Mouse (Mus musculus): ENCODE measurements around the gene Best3. TPM values are rescaled to one million over a fixed set of nuclear protein-coding genes. Genes with fewer than 3 reads are reported as not detected.

Gene Best3
- total and polyA plus RNA-seq, 2 experiments = not detected

GRCm38 (mm10) chr10:116980273-116980672, 5.8 kb upstream of the Best3 start:
- WGBS = 75% methylated on average over 4 of the region's 4 CpGs
- H3K27ac ChIP-seq (replicated peaks; ENCODE audit: insufficient read depth, low read depth, low read length) = no peak overlapping the region

DNA sequence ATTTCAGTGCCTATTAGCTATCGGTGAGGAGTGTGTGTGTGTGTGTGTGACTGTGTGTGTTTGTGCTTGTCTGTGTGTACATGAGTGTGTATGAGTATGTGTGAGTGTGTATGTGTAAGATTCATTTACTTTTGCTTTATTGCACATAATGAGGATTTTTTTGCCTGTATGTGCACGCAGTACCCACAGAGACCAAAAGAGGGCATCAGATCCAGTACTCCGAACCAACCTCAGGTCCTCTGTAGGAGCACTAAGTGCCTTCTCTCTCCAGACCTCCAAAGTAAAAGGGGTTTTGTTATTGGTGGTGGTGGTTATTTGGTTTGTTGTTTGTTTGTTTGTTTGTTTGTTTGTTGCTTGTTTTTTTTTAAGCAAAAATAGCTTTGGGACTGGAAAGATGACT, 5.2 kb upstream of the Best3 start:
- H3K36me3 ChIP-seq (ENCODE audit: control insufficient read depth, insufficient read depth, low read length) = no peaks in the 10 kb centered on the region
- H3K27me3 ChIP-seq (ENCODE audit: control insufficient read depth, insufficient read depth, low read length) = no peaks in the 10 kb centered on the region
- H3K4me3 ChIP-seq (ENCODE audit: insufficient read depth, low read depth, low read length) = no peak overlapping the region
- H3K27ac ChIP-seq (replicated peaks; ENCODE audit: insufficient read depth, low read depth, low read length) = no peak overlapping the region
- H3K4me1 ChIP-seq (ENCODE audit: control insufficient read depth, insufficient read depth, low read length) = no peaks in the 10 kb centered on the region
- WGBS = 86% methylated on average over 3 of the region's 3 CpGs
- TF ChIP-seq CTCF (IDR thresholded peaks at IDR 0.05; ENCODE audit: low read depth, low read length) = peak; percentile 49
- no peak for TF ChIP-seq POLR2A (IDR thresholded peaks at IDR 0.05; ENCODE audit: extremely low read depth, insufficient read depth, low read length)
- no peak overlapping the region for H3K9ac ChIP-seq (ENCODE audit: low read depth, low read length)
- no peak for DNase-seq (ENCODE audit: extremely low read depth, low read depth, low spot score)
- no peaks in the 10 kb centered on the region for H3K79me2 ChIP-seq (ENCODE audit: control insufficient read depth, insufficient read depth, low read length)

More at GRCm38 (mm10) chr10:116980273-116980672, 5.8 kb upstream of the Best3 start:
- no peaks in the 10 kb centered on the region for H3K36me3 ChIP-seq (ENCODE audit: control insufficient read depth, insufficient read depth, low read length)
- H3K79me2 ChIP-seq (ENCODE audit: control insufficient read depth, insufficient read depth, low read length) = no peaks in the 10 kb centered on the region
- no peak for DNase-seq (ENCODE audit: extremely low read depth, low read depth, low spot score)
- no peak overlapping the region for H3K4me3 ChIP-seq (ENCODE audit: insufficient read depth, low read depth, low read length)
- H3K27me3 ChIP-seq (ENCODE audit: control insufficient read depth, insufficient read depth, low read length) = no peaks in the 10 kb centered on the region
- no peaks in the 10 kb centered on the region for H3K4me1 ChIP-seq (ENCODE audit: control insufficient read depth, insufficient read depth, low read length)
- TF ChIP-seq CTCF (IDR thresholded peaks at IDR 0.05; ENCODE audit: low read depth, low read length) = no peak
- no peak for TF ChIP-seq POLR2A (IDR thresholded peaks at IDR 0.05; ENCODE audit: extremely low read depth, insufficient read depth, low read length)
- no peak overlapping the region for H3K9ac ChIP-seq (ENCODE audit: low read depth, low read length)

DNA sequence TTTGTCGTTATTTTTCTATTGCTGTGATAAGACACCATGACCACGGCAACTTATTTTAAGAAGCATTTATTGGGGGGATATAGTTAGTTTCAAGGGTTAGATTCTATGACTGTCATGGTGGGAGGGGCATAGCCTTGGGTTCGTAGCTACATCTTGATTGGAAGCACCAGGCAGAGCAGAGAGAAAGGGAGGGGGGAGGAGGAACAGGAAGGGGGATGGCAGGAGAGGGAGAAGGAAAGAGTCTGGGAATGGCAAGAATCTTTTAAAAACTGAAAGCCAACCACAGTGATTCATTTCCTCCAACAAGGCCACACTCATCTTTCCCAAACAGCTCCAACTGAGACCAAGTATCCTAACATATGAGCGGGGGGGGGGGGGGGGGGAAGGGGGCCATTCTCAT, 3.6 kb upstream of the Best3 start:
- no peak overlapping the region for H3K4me3 ChIP-seq (ENCODE audit: insufficient read depth, low read depth, low read length)
- no peak overlapping the region for H3K27ac ChIP-seq (replicated peaks; ENCODE audit: insufficient read depth, low read depth, low read length)
- TF ChIP-seq CTCF (IDR thresholded peaks at IDR 0.05; ENCODE audit: low read depth, low read length) = no peak
- TF ChIP-seq POLR2A (IDR thresholded peaks at IDR 0.05; ENCODE audit: extremely low read depth, insufficient read depth, low read length) = no peak
- DNase-seq (ENCODE audit: extremely low read depth, low read depth, low spot score) = no peak
- WGBS = 77% methylated on average over 4 of the region's 4 CpGs
- no peaks in the 10 kb centered on the region for H3K36me3 ChIP-seq (ENCODE audit: control insufficient read depth, insufficient read depth, low read length)
- H3K4me1 ChIP-seq (ENCODE audit: control insufficient read depth, insufficient read depth, low read length) = peaks cover 2% of the 10 kb centered on the region; the same call in 1 of the 2 replicates
- H3K27me3 ChIP-seq (ENCODE audit: control insufficient read depth, insufficient read depth, low read length) = no peaks in the 10 kb centered on the region
- no peak overlapping the region for H3K9ac ChIP-seq (ENCODE audit: low read depth, low read length)
- H3K79me2 ChIP-seq (ENCODE audit: control insufficient read depth, insufficient read depth, low read length) = no peaks in the 10 kb centered on the region

DNA sequence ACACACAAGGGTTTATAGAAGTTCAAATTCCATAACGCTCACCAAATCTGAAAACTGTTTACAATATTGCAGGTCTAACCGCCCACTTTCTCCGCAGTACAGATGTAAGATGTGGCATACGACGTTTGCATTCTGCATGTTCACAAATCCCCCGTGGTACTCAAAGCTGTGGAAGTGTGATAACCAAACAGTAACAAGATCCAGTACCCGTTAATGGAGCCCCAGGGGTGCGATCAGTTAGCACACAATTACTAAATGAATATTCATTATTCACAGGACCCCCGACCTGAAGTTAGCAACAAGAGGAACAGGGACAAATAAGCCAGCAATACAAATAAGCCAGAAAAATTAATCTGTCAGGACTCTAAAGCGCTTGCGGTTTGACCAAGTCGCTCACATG, 1.3 kb upstream of the Best3 start:
- TF ChIP-seq CTCF (IDR thresholded peaks at IDR 0.05; ENCODE audit: low read depth, low read length) (no peak), POLR2A (IDR thresholded peaks at IDR 0.05; ENCODE audit: extremely low read depth, insufficient read depth, low read length) (no peak)
- WGBS = 75% methylated on average over 12 of the region's 12 CpGs
- Histone ChIP-seq H3K79me2 (ENCODE audit: control insufficient read depth, insufficient read depth, low read length) (no peaks in the 10 kb centered on the region), H3K9ac (ENCODE audit: low read depth, low read length) (no peak overlapping the region), H3K4me3 (ENCODE audit: insufficient read depth, low read depth, low read length) (no peak overlapping the region), H3K27me3 (ENCODE audit: control insufficient read depth, insufficient read depth, low read length) (no peaks in the 10 kb centered on the region), H3K4me1 (ENCODE audit: control insufficient read depth, insufficient read depth, low read length) (peaks cover 3% of the 10 kb centered on the region; the same call in 1 of the 2 replicates), H3K27ac (replicated peaks; ENCODE audit: insufficient read depth, low read depth, low read length) (no peak overlapping the region), H3K36me3 (ENCODE audit: control insufficient read depth, insufficient read depth, low read length) (no peaks in the 10 kb centered on the region)
- no peak for DNase-seq (ENCODE audit: extremely low read depth, low read depth, low spot score)

GRCm38 (mm10) chr10:116993971-116994370, 7.9 kb downstream of the Best3 start:
- no peak for DNase-seq (ENCODE audit: extremely low read depth, low read depth, low spot score)
- peaks cover 5% of the 10 kb centered on the region; the same call in 1 of the 2 replicates for H3K4me1 ChIP-seq (ENCODE audit: control insufficient read depth, insufficient read depth, low read length)
- no peaks in the 10 kb centered on the region for H3K36me3 ChIP-seq (ENCODE audit: control insufficient read depth, insufficient read depth, low read length)
- H3K79me2 ChIP-seq (ENCODE audit: control insufficient read depth, insufficient read depth, low read length) = no peaks in the 10 kb centered on the region
- no peak overlapping the region for H3K4me3 ChIP-seq (ENCODE audit: insufficient read depth, low read depth, low read length)
- TF ChIP-seq POLR2A (IDR thresholded peaks at IDR 0.05; ENCODE audit: extremely low read depth, insufficient read depth, low read length) = no peak
- TF ChIP-seq CTCF (IDR thresholded peaks at IDR 0.05; ENCODE audit: low read depth, low read length) = no peak
- H3K27ac ChIP-seq (replicated peaks; ENCODE audit: insufficient read depth, low read depth, low read length) = no peak overlapping the region
- no peaks in the 10 kb centered on the region for H3K27me3 ChIP-seq (ENCODE audit: control insufficient read depth, insufficient read depth, low read length)
- H3K9ac ChIP-seq (ENCODE audit: low read depth, low read length) = no peak overlapping the region
- 84% methylated on average over 8 of the region's 8 CpGs for WGBS

- Histone ChIP-seq H3K36me3 (ENCODE audit: control insufficient read depth, insufficient read depth, low read length) (no peaks in the 10 kb centered on the region), H3K4me3 (ENCODE audit: insufficient read depth, low read depth, low read length) (no peak overlapping the region), H3K27ac (replicated peaks; ENCODE audit: insufficient read depth, low read depth, low read length) (no peak overlapping the region), H3K4me1 (ENCODE audit: control insufficient read depth, insufficient read depth, low read length) (peaks cover 5% of the 10 kb centered on the region; the same call in 1 of the 2 replicates), H3K79me2 (ENCODE audit: control insufficient read depth, insufficient read depth, low read length) (no peaks in the 10 kb centered on the region), H3K9ac (ENCODE audit: low read depth, low read length) (no peak overlapping the region), H3K27me3 (ENCODE audit: control insufficient read depth, insufficient read depth, low read length) (no peaks in the 10 kb centered on the region)
- WGBS = 92% methylated on average over 5 of the region's 5 CpGs
- TF ChIP-seq POLR2A (IDR thresholded peaks at IDR 0.05; ENCODE audit: extremely low read depth, insufficient read depth, low read length) (no peak), CTCF (IDR thresholded peaks at IDR 0.05; ENCODE audit: low read depth, low read length) (no peak)
- no peak for DNase-seq (ENCODE audit: extremely low read depth, low read depth, low spot score)
Observed at GRCm38 (mm10) chr10:116995162-116995561, 9.0 kb downstream of the Best3 start.

Data from liver, adult 2 months (tissue).